Mouse (Mus musculus) yolk sac, embryonic 10.5 days (tissue): ENCODE results near the gene Primpol.
A peak's percentile ranks its signal among the peaks of the same experiment; 100 is the strongest.

ENCODE experiments used
- DNase-seq: peaks from one replicate; pipeline ENCODE4 v3.0.0-alpha.2; 2017; ENCODE audit warnings: low spot score

The Primpol gene

GRCm38 (mm10) chr8:46562333-46562732 is 54.7 kb downstream of the Primpol start:
- no peak for DNase-seq

- no peak for DNase-seq
Observed at GRCm38 (mm10) chr8:46559428-46559827, 57.6 kb downstream of the Primpol start.

- DNase-seq: no peak
Observed at GRCm38 (mm10) chr8:46552441-46552765, 64.6 kb downstream of the Primpol start.

GRCm38 (mm10) chr8:46551615-46552440 is 65.2 kb downstream of the Primpol start, which contains the start of gene Cenpu:
Gene Cenpu, plus strand, starts transcription at chr8:46552028.
- DNase-seq: peak; percentile 99

- DNase-seq: no peak
Observed at GRCm38 (mm10) chr8:46551029-46551428, 66.0 kb downstream of the Primpol start.

GRCm38 (mm10) chr8:46550058-46550457 is 67.0 kb downstream of the Primpol start:
- no peak for DNase-seq

- DNase-seq: peak; percentile 72
Observed at GRCm38 (mm10) chr8:46547245-46547644, 69.8 kb downstream of the Primpol start.

- peak; percentile 31 for DNase-seq
Observed at GRCm38 (mm10) chr8:46546431-46547176, 70.4 kb downstream of the Primpol start.

- no peak for DNase-seq
Observed at GRCm38 (mm10) chr8:46545854-46546253, 71.2 kb downstream of the Primpol start.

- DNase-seq: no peak
Observed at GRCm38 (mm10) chr8:46543662-46544061, 73.3 kb downstream of the Primpol start.

GRCm38 (mm10) chr8:46543191-46543590 is 73.8 kb downstream of the Primpol start:
- DNase-seq: no peak

GRCm38 (mm10) chr8:46539701-46540100 is 77.3 kb downstream of the Primpol start:
- no peak for DNase-seq

GRCm38 (mm10) chr8:46533926-46534325 is 83.1 kb downstream of the Primpol start:
- DNase-seq: no peak

GRCm38 (mm10) chr8:46530541-46530940 is 86.5 kb downstream of the Primpol start:
- DNase-seq: no peak

GRCm38 (mm10) chr8:46529508-46529907 is 87.5 kb downstream of the Primpol start:
- peak; percentile 84 for DNase-seq

GRCm38 (mm10) chr8:46526821-46527220 is 90.2 kb downstream of the Primpol start:
- peak; percentile 13 for DNase-seq

GRCm38 (mm10) chr8:46526098-46526497 is 90.9 kb downstream of the Primpol start:
- peak; percentile 62 for DNase-seq
